ENCODE assay signal across 12 mouse cellular contexts in the genomic region with DNA sequence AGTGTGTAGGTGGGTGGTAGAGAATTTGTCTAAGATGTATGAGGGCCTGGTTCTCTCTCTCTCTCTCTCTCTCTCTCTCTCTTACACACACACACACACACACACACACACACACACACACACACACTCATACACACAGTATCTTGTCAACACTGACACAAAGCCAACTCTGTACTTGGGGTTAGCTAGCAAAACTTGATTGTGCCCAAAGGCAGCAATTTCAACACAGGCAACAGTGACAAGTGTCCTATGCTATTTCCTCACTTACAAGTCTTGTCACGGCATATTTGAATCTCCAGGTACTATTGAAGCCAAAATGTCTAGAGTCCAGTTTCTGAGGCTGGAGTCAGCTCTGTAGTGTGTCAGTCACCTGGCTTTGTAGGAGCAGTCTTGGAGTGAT.
DNase-seq lines count a peak whose midpoint lies in the region; ATAC-seq and TF ChIP-seq lines count a peak whose summit lies in the region.
"Had no signal": no experiment of that assay in that cellular context is flagged by ENCODE, and none has a peak within 500 bp of the region (broad histone marks: within the 10 kb centered on the region; RNA-seq: fewer than 3 reads in every experiment).

No protein-coding gene starts in this region.

- no peaks in the 10 kb centered on the region for H3K36me3 ChIP-seq in heart, embryonic 13.5 days
- H3K36me3 ChIP-seq in lung, embryonic 15.5 days = no peaks in the 10 kb centered on the region
- no peaks in the 10 kb centered on the region for H3K36me3 ChIP-seq in intestine, embryonic 14.5 days (ENCODE audit: control insufficient read depth, insufficient read depth, low read length)
- H3K36me3 ChIP-seq in stomach, postnatal 0 days (ENCODE audit: control insufficient read depth, insufficient read depth, low read length) = no peaks in the 10 kb centered on the region

- no peak for ATAC-seq in heart, embryonic 13.5 days (ENCODE audit: extremely low read depth, insufficient number of reproducible peaks, low FRiP score, low TSS enrichment)
- no peak for ATAC-seq in lung, embryonic 15.5 days (ENCODE audit: borderline replicate concordance, extremely low read depth, low FRiP score, low TSS enrichment)
- no peak for ATAC-seq in intestine, embryonic 14.5 days (replicated peaks; ENCODE audit: low FRiP score, low TSS enrichment, low read depth)
- no peak for ATAC-seq in stomach, postnatal 0 days (ENCODE audit: low FRiP score, low TSS enrichment)
- ATAC-seq in megakaryocyte progenitor cell, adult 5-6 weeks (replicated peaks; ENCODE audit: poor library complexity) = no peak

- no peak for DNase-seq in heart, adult 18-20 months
- DNase-seq in lung, adult 18-20 months = no peak
- DNase-seq in intestine, embryonic 14.5 days (ENCODE audit: low spot score) = no peak
- no peak for DNase-seq in stomach, postnatal 0 days (ENCODE audit: low spot score)
- no peak for DNase-seq in urinary bladder, postnatal 36 days (ENCODE audit: low spot score in 2 of 2)
- DNase-seq: cerebellum, postnatal 10 days; layer of hippocampus, adult 9-11 months; right cerebral cortex, postnatal 4 days had no signal

- no peak overlapping the region for H3K4me2 ChIP-seq in heart, embryonic 13.5 days
- H3K4me2 ChIP-seq in lung, embryonic 15.5 days = no peak overlapping the region
- no peak overlapping the region for H3K4me2 ChIP-seq in intestine, embryonic 14.5 days (ENCODE audit: low read length)
- H3K4me2 ChIP-seq in stomach, postnatal 0 days (replicated peaks; ENCODE audit: low read depth) = no peak overlapping the region
- H3K4me2 ChIP-seq: liver, embryonic 11.5 days had no signal

- H3K4me1 ChIP-seq in heart, embryonic 13.5 days = peaks cover 28% of the 10 kb centered on the region
- H3K4me1 ChIP-seq in lung, embryonic 15.5 days = peaks cover 24% of the 10 kb centered on the region
- peaks cover 18% of the 10 kb centered on the region for H3K4me1 ChIP-seq in intestine, embryonic 14.5 days (replicated peaks; ENCODE audit: control insufficient read depth, insufficient read depth, low read length)
- H3K4me1 ChIP-seq in stomach, postnatal 0 days (replicated peaks; ENCODE audit: control insufficient read depth, insufficient read depth) = peaks cover 7% of the 10 kb centered on the region; the same call in 1 of the 2 replicates

- H3K27ac ChIP-seq in heart, embryonic 13.5 days (replicated peaks) = peak overlapping the region; percentile 97
- H3K27ac ChIP-seq in lung, embryonic 15.5 days = peak overlapping the region; percentile 95
- peak overlapping the region; percentile 92 for H3K27ac ChIP-seq in intestine, embryonic 14.5 days (ENCODE audit: low read depth)
- H3K27ac ChIP-seq in stomach, postnatal 0 days (replicated peaks) = peak overlapping the region; percentile 87

- no peaks in the 10 kb centered on the region for H3K27me3 ChIP-seq in heart, embryonic 13.5 days (replicated peaks)
- H3K27me3 ChIP-seq in lung, embryonic 15.5 days = no peaks in the 10 kb centered on the region
- H3K27me3 ChIP-seq in intestine, embryonic 14.5 days (replicated peaks; ENCODE audit: control insufficient read depth, insufficient read depth, low read length) = no peaks in the 10 kb centered on the region
- no peaks in the 10 kb centered on the region for H3K27me3 ChIP-seq in stomach, postnatal 0 days (ENCODE audit: control insufficient read depth, insufficient read depth, low read length)

- TF ChIP-seq EP300 in stomach, postnatal 0 days (optimal IDR thresholded peaks at IDR 0.05) = no peak

- H3K4me3 ChIP-seq in heart, embryonic 13.5 days = no peak overlapping the region
- H3K4me3 ChIP-seq in lung, embryonic 15.5 days = no peak overlapping the region
- no peak overlapping the region for H3K4me3 ChIP-seq in intestine, embryonic 14.5 days (ENCODE audit: low read depth, low read length)
- H3K4me3 ChIP-seq in stomach, postnatal 0 days (ENCODE audit: low read depth, low read length) = no peak overlapping the region

- no peaks in the 10 kb centered on the region for H3K9me3 ChIP-seq in heart, embryonic 13.5 days
- no peaks in the 10 kb centered on the region for H3K9me3 ChIP-seq in lung, embryonic 15.5 days
- H3K9me3 ChIP-seq in intestine, embryonic 14.5 days (ENCODE audit: control insufficient read depth, low read length) = no peaks in the 10 kb centered on the region
- no peaks in the 10 kb centered on the region for H3K9me3 ChIP-seq in stomach, postnatal 0 days (ENCODE audit: control insufficient read depth, low read length)

- H3K9ac ChIP-seq in heart, embryonic 13.5 days = no peak overlapping the region
- H3K9ac ChIP-seq in lung, embryonic 15.5 days = no peak overlapping the region
- no peak overlapping the region for H3K9ac ChIP-seq in intestine, embryonic 14.5 days (ENCODE audit: low read length)
- no peak overlapping the region for H3K9ac ChIP-seq in stomach, postnatal 0 days (ENCODE audit: low read length)

- 67% methylated on average over 1 of the region's 1 CpGs for WGBS in heart, embryonic 13.5 days
- 68% methylated on average over 1 of the region's 1 CpGs for WGBS in lung, embryonic 15.5 days
- WGBS in intestine, embryonic 14.5 days = 81% methylated on average over 1 of the region's 1 CpGs
- 66% methylated on average over 1 of the region's 1 CpGs for WGBS in stomach, postnatal 0 days

- no peak for TF ChIP-seq CTCF in stomach, postnatal 0 days (IDR thresholded peaks at IDR 0.05; ENCODE audit: low read depth)
